Mouse (Mus musculus) G1E-ER4 (cell line): ENCODE measurements around the gene Smarcd1. TPM values are rescaled to one million over a fixed set of nuclear protein-coding genes. Genes with fewer than 3 reads are reported as not detected.

Experiments used
- GATA1 ChIP-seq: IDR thresholded peaks from one replicate; pipeline ENCODE4 v1.8.0; 2012; ENCODE audit warnings: low read length, inconsistent platforms
- polyA plus RNA-seq: library from polyadenylated mRNA; stranded (reverse); fragments of >175 nt; gene quantifications from 2 replicates; pipeline ENCODE4 v1.2.3, GENCODE M21; 2012

The Smarcd1 gene
- polyA plus RNA-seq, 1 experiment, result 42.8 TPM

DNA sequence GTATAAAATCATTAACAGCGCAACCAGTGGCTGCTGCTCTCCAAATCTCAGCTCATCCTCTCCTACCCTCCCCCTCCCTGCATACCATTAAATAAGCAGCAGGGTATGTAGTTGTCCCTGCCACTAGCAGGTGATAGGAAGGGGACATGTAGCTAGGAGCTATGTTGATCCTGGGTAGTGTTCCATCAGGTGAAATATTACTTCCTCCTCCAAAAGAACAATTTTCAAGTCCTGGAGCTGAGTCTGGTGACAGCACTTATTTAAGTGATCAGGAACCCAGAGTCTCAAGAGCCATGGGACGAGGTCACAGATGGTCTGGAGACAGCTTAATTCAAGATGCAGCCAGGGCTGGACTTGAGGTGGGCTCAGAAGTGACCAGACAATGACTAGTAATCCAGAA, 33.7 kb downstream of the Smarcd1 start:
- TF ChIP-seq GATA1, result no peak

- TF ChIP-seq GATA1, result no peak
Observed at GRCm38 (mm10) chr15:99736675-99737074, 34.7 kb downstream of the Smarcd1 start.

DNA sequence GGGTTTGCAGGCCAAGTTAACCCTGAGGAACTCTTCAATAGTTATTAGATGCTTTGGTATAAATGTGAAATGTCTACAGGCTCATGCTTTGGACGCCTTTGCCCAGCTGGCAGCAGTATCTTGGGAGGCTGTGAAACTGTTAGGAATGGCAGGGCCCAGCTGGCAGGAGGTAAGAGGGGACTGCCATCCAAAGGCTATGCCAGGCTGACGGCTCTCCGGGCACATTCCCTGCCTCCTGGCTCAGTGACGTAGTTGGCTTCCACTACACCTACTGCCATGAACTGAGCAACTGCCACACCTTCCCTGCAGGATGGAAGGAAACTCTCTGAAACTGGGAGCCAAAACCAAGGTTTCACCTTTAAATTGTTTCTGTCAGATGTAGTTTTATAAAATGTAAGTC, 38.3 kb downstream of the Smarcd1 start:
- TF ChIP-seq GATA1, result no peak

DNA sequence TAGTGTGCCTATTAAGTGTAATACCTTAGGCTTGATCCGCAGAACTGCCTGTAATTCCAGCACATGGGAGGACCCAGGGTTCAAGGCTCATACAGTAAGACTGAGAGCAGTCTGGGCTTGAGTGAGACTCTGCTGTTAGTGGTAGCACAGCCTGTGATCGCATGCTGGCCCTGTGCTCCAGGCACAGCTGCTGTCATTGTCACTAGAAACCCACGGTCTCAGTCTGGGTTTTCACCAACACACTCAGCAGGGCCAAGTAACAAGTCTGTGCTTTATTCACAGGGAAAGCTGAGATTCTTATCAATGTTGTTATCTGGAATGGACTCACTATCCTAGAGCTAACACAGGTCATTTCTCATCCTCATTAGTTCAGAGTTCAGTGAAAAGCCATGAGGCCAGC, 52.3 kb downstream of the Smarcd1 start:
- no peak for TF ChIP-seq GATA1

Other genes starting within 250 kb of the Smarcd1 start
- 19.4 and 25.1 TPM in 2 replicates for gene Nckap5l, start 244.4 kb upstream of the Smarcd1 start, polyA plus RNA-seq
- 10.7 and 13.2 TPM in 2 replicates for gene Bcdin3d, start 227.4 kb upstream of the Smarcd1 start, polyA plus RNA-seq
- gene Faim2, start 174.0 kb upstream of the Smarcd1 start, polyA plus RNA-seq, result not detected in 2 replicates
- not detected in 2 replicates for gene Aqp2, start 123.1 kb upstream of the Smarcd1 start, polyA plus RNA-seq
- gene Aqp5, start 111.3 kb upstream of the Smarcd1 start, polyA plus RNA-seq, result not detected in 2 replicates
- not detected in 2 replicates for gene Aqp6, start 100.7 kb upstream of the Smarcd1 start, polyA plus RNA-seq
- gene Racgap1, start 50.5 kb upstream of the Smarcd1 start, polyA plus RNA-seq, result 19.2 and 25.9 TPM in 2 replicates
- gene Asic1, start 31.8 kb upstream of the Smarcd1 start, polyA plus RNA-seq, result not detected in 2 replicates
- 4.9 and 6.8 TPM in 2 replicates for gene Gm17349, start 3.4 kb downstream of the Smarcd1 start, polyA plus RNA-seq
- gene Gpd1, start 15.4 kb downstream of the Smarcd1 start, polyA plus RNA-seq, result not detected in 2 replicates
- 105 and 116 TPM in 2 replicates for gene Cox14, start 23.5 kb downstream of the Smarcd1 start, polyA plus RNA-seq
- gene Cers5, start 70.8 kb downstream of the Smarcd1 start, polyA plus RNA-seq, result 0.04 and 0.06 TPM in 2 replicates
- 0.02 TPM in 1 of 2 replicates, not detected in the other for gene Lima1, start 173.3 kb downstream of the Smarcd1 start, polyA plus RNA-seq